Mouse (Mus musculus) B cell, adult 62 days (primary cell): Measurements from ENCODE around the gene Tspan2. TPM values are rescaled to one million over a fixed set of nuclear protein-coding genes. Genes with fewer than 3 reads are reported as not detected.

Source experiments
- total RNA-seq: library from RNA; stranded (reverse); gene quantifications from 4 replicates; pipeline ENCODE4 v1.2.4, GENCODE M21; 2023

Tspan2 gene
- total RNA-seq: 6.0 to 10.0 TPM (median 6.3 TPM) in 4 replicates

DNA sequence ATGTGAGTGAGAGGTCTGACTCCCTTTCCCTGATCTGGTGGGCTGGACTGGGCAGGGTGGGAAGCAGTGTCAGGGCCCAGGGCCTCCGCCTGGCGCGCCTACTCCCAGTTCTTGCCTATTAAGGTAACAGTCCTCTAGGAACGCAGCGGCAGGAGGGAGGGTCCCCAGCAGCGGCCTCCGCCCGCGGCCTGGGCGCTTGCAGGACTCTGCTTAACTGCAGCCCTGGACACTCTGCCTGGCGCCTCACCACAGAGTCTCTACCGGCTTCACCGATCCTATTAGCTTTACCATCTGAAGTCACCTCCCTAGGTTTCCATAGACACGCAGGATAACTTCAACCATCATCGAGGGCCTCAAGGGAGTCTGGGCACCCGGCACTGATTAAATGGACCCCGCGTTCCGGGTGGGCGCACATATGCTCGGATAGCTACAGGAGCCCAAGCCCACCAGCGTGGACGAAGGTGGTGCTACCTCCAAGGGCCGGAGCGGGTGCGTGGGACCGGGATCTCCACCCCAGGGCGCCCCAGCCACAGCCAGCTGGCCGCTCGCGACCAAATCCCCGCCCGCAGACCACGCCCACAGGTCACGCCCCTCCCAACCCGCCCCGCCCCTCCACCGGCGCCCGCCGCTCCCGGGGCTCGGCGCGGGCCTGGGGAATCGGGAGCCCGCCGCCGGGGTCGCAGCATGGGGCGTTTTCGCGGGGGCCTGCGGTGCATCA lies at the start of gene Tspan2:
Tspan2 (plus strand) TSS at position 217 of the 718 bp plus-strand sequence.

DNA sequence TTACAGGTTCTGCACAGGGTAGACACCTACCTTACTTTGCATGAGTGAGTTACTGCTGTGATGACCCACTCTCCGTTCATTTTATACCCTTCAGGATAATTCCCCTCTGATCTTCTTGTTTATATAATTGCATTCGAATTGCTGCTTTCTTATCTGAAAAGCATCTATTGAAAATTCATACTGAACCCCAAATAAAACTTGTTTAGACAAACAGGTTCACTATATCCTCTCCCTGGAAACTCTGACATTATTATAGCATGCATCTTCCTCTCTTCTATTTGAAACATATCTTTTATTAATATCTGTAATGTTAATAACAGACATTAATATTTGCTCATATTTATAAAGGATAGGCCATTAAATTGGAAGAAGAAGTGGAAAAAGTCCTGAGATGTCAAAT lies 48.3 kb downstream of the Tspan2 start, which contains the start of gene Tshb:
Tshb (minus strand) TSS at position 101 of the 400 bp plus-strand sequence.

Other genes starting within 250 kb of the Tspan2 start
- gene Tshb, start 48.2 kb downstream of the Tspan2 start, total RNA-seq: not detected in 4 replicates
- not detected in 4 replicates for gene Sycp1, start 201.6 kb downstream of the Tspan2 start, total RNA-seq
- not detected in 4 replicates for gene Nr1h5, start 229.6 kb downstream of the Tspan2 start, total RNA-seq